Mouse (Mus musculus) kidney, adult 18-20 months (tissue): ENCODE data around the gene Vmn2r39.
"Not testable (repeated sequence)": the region's sequence is repeated elsewhere in the genome, so short reads cannot be mapped to it uniquely, and the experiment has no call there.

Experiments
- DNase-seq: peaks from one replicate; pipeline ENCODE4 v3.0.0; 2021

The Vmn2r39 gene

DNA sequence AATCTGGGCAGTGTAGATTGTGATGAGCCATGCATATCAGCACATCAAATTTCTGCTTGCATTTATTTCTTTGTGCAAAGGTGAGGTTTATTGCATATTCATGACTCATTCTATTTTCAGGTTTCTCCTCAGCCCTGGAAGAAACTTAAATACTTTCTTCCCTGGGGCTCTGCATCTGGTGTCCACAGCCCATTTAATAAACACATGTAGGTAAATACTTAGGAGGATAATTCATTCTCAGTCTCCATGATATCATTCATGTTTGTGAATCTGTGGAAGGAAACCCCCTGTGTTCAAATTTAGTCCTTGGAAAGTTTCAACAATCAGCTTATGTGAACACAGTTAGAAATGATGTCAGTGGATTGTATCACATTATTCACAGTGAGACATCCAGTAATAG lies at the start of gene Vmn2r39:
Gene Vmn2r39 (minus strand): TSS at position 101 of the 400 bp plus-strand sequence.
- not testable (repeated sequence) for DNase-seq

DNA sequence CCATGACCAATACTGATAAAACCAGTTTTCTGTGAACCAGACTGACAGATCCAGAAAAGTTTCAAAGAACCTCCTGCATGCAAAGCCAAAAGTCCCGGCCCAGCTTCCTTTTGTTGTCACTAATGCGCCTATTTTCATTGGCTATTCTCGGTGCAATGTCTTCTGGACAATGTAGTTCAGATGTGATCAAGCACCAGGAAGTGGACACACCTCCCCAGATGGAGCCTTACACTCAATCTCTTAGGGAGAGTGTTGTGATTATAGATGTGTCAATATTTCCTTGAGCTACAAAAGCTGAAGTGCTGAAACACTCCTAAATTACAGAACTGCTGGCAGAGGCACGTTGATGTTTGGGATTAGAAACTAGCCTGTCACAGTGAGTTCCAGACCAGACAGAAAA lies 34.8 kb upstream of the Vmn2r39 start:
- not testable (repeated sequence) for DNase-seq
